Mouse (Mus musculus) midbrain, embryonic 16.5 days (tissue): ENCODE measurements around the gene Anapc11. TPM values are rescaled to one million over a fixed set of nuclear protein-coding genes. Genes with fewer than 3 reads are reported as not detected.

ENCODE experiments used
- ATAC-seq: fragments of 200-750 bp; cut with Nextera tagmentation; 2 replicates; pipeline ENCODE4 v1.8.0; 2017; ENCODE audit warnings: moderate TSS enrichment
- H3K27ac ChIP-seq: fragments of 300-500 bp; sonication (generic); 2 replicates; pipeline ENCODE4 v1.5.1; 2014; ENCODE audit warnings: mild to moderate bottlenecking, low read length, mixed read lengths
- H3K27me3 ChIP-seq: fragments of 300-500 bp; sonication (generic); 2 replicates; pipeline ENCODE4 v1.6.1; 2014; ENCODE audit warnings: low read depth, low read length, mixed read lengths; ENCODE audit not compliant: control insufficient read depth, insufficient read depth
- H3K36me3 ChIP-seq: fragments of 300-500 bp; sonication (generic); 2 replicates; pipeline ENCODE4 v1.6.1; 2014; ENCODE audit warnings: mild to moderate bottlenecking, low read length, moderate library complexity, mixed read lengths; ENCODE audit not compliant: control insufficient read depth, insufficient read depth
- H3K4me1 ChIP-seq: fragments of 300-500 bp; sonication (generic); 2 replicates; pipeline ENCODE4 v1.6.1; 2014; ENCODE audit warnings: mild to moderate bottlenecking, low read length, mixed read lengths; ENCODE audit not compliant: control insufficient read depth, insufficient read depth
- H3K4me2 ChIP-seq: fragments of 300-500 bp; sonication (generic); 2 replicates; pipeline ENCODE4 v1.6.1; 2014; ENCODE audit warnings: mild to moderate bottlenecking, low read length, mixed read lengths
- H3K4me3 ChIP-seq: fragments of 300-500 bp; sonication (generic); 2 replicates; pipeline ENCODE4 v1.5.1; 2014; ENCODE audit warnings: low read depth, mild to moderate bottlenecking, low read length, moderate library complexity, mixed read lengths
- H3K9ac ChIP-seq: fragments of 300-500 bp; sonication (generic); 2 replicates; pipeline ENCODE4 v1.6.1; 2014; ENCODE audit warnings: low read depth, low read length, mixed read lengths
- H3K9me3 ChIP-seq: fragments of 300-500 bp; sonication (generic); replicated peaks from 2 replicates; pipeline ENCODE4 v1.6.1; 2014; ENCODE audit warnings: mild to moderate bottlenecking, low read length, mixed read lengths; ENCODE audit not compliant: control insufficient read depth, poor library complexity, severe bottlenecking
- WGBS: fragments of 180-500 bp; shearing (Covaris S2); extraction: QIAGEN DNeasy Blood & Tissue Kit; methylation state at CpG from one replicate; pipeline ENCODE4 v1.1.7; 2014; 5-methylcytosine and 5-hydroxymethylcytosine counted together
- polyA plus RNA-seq: library from polyadenylated mRNA; unstranded; fragments of >200 nt; fragmentation: Nextera tagmentation; extraction: Ambion mirVana; gene quantifications from 2 replicates; pipeline ENCODE4 v1.2.1, GENCODE M21; 2015

The Anapc11 gene
- polyA plus RNA-seq, 1 experiment from 2014 or later = 196 TPM

DNA sequence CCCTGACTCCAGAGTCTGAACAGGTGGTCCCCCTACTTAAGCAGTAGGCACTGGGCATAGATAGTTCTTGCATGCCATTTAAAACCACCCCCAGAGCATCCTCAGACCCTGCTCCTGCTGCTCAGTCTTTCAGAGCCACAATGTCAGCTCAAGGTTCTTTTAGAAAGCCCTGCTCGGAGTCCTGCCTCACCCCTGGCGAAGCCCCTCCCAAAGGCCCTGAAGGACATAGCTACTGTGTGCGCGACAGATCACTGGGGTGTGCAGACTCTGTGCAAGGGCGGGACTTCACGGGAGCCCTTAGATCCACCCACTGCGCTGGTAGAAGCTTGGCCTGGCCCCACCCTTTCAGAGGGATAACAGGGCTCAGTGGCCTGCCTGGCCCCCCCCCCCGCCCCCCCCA, 11.0 kb downstream of the Anapc11 start:
- ATAC-seq = 0 out of 2 replicates have a peak, but pooled peaks have one; percentile 36
- peak overlapping the region; percentile 38; the same call in 1 of the 2 replicates for H3K9ac ChIP-seq
- no peaks in the 10 kb centered on the region; the same call in 1 of the 2 replicates for H3K27me3 ChIP-seq
- peaks cover 31% of the 10 kb centered on the region; the same call in 1 of the 2 replicates for H3K36me3 ChIP-seq
- peaks cover 6% of the 10 kb centered on the region; the same call in 1 of the 2 replicates for H3K4me1 ChIP-seq
- H3K9me3 ChIP-seq = no peaks in the 10 kb centered on the region
- no peak overlapping the region for H3K4me2 ChIP-seq
- WGBS = 44% methylated on average over 7 of the region's 8 CpGs
- H3K4me3 ChIP-seq = no peak overlapping the region
- H3K27ac ChIP-seq = no peak overlapping the region

DNA sequence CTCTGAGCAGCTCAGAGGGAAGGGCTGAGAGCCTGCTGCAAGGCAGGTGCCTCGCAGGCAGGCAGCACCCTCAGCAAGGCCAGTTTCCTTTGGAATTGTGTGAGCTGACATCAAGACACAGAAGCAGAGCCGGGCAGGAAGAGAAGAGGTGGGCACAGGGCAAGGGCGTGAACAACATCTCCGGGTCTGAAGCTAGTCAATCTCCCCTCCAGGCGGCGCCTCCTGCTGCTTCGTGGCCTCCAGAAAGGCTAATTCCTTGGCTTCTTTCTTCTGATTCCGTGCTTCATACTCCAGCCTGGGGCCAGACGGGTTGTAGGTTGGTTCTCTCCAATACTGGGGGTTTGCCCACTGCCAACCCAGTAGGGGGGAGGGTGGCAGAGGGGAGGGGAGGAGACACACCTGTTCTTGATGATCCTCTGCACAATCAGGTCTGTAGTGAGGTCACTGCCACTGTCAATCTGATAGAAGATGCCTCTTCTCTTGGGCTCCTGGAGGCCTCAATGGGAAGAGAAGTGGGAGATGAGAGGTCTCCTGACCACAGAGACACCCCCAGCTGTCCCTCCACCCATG, 12.3 kb downstream of the Anapc11 start:
- Histone ChIP-seq H3K4me1 (peaks cover 6% of the 10 kb centered on the region; the same call in 1 of the 2 replicates), H3K4me3 (no peak overlapping the region), H3K9me3 (no peaks in the 10 kb centered on the region), H3K27ac (no peak overlapping the region), H3K27me3 (no peaks in the 10 kb centered on the region; the same call in 1 of the 2 replicates), H3K4me2 (no peak overlapping the region), H3K36me3 (peaks cover 28% of the 10 kb centered on the region; the same call in 1 of the 2 replicates), H3K9ac (no peak overlapping the region)
- no peak for ATAC-seq
- WGBS = 79% methylated on average over 9 of the region's 9 CpGs

DNA sequence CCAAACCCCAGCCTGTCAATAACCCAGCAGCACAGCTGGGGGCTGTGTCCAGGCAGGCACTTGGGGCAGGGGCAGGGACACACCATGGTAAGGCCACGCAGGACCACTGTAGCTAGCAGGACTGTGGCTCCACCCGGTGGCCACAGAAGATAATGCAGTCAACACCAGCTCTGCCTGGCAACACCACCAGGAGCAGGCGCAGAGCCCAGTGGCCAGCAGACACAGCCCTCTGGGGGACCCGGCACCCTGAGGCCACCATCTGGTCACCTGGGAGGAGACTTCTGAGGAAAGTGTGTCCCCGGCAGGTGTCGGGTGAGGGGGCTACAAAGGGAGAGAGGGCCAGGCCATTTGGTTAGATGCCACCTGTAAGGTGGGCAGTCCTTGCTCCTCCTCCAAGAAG, 14.5 kb downstream of the Anapc11 start:
- no peak overlapping the region for H3K4me2 ChIP-seq
- no peak overlapping the region for H3K4me3 ChIP-seq
- H3K27me3 ChIP-seq = no peaks in the 10 kb centered on the region; the same call in 1 of the 2 replicates
- H3K9ac ChIP-seq = no peak overlapping the region
- ATAC-seq = no peak
- H3K9me3 ChIP-seq = no peaks in the 10 kb centered on the region
- WGBS = 47% methylated on average over 6 of the region's 6 CpGs
- peaks cover 22% of the 10 kb centered on the region for H3K4me1 ChIP-seq
- peaks cover 31% of the 10 kb centered on the region; the same call in 1 of the 2 replicates for H3K36me3 ChIP-seq
- no peak overlapping the region for H3K27ac ChIP-seq

DNA sequence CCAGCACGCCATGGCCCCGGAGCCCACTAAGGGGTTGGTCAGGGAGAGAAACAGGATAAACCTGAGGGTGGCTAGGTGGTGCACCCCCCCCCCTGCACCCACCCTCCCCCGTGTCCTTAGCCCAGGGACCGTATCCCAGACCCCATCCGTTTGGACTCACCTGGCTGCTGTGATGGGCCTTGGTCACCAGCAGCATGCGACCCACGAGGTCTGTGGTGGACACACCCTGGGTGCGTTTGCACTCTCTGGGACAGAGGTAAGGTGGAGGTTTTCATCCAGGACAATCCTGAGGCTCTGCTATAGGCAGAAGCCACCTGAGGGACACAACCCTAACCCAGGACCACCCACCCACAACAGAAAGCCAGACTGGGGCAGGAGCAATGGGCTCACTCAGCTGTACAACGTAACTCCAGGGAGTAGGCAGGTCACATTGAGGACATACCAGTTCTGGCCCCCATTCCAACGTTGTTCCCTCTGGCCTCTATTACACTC, 15.3 kb downstream of the Anapc11 start:
- ATAC-seq = no peak
- Histone ChIP-seq H3K4me2 (no peak overlapping the region), H3K27me3 (no peaks in the 10 kb centered on the region; the same call in 1 of the 2 replicates), H3K9me3 (no peaks in the 10 kb centered on the region), H3K4me3 (no peak overlapping the region), H3K4me1 (peaks cover 23% of the 10 kb centered on the region), H3K36me3 (peaks cover 37% of the 10 kb centered on the region), H3K9ac (no peak overlapping the region), H3K27ac (no peak overlapping the region)
- 90% methylated on average over 9 of the region's 10 CpGs for WGBS

DNA sequence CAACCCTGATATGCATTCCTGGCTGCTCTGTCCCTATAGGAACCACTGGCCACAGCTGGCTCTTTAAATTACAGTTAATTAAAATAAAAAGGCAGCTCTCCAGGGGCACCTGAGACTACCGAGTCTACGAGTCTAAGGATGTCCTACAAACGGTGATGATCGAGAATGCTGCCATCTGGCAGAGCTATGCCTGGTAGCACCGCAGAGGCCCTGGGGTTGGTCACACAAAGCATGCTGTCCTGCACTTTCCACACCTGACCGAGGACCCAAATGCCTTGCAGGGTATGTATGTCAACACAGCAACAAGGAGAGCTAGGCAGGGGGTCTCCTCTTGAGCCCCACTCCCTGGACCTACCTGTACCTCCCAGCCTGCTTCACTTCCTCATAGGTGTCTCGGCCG, 15.8 kb downstream of the Anapc11 start:
- H3K36me3 ChIP-seq = peaks cover 42% of the 10 kb centered on the region
- no peak overlapping the region for H3K4me2 ChIP-seq
- H3K27ac ChIP-seq = no peak overlapping the region
- no peaks in the 10 kb centered on the region; the same call in 1 of the 2 replicates for H3K27me3 ChIP-seq
- 85% methylated on average over 8 of the region's 8 CpGs for WGBS
- H3K4me3 ChIP-seq = no peak overlapping the region
- H3K9me3 ChIP-seq = no peaks in the 10 kb centered on the region
- no peak for ATAC-seq
- no peak overlapping the region for H3K9ac ChIP-seq
- H3K4me1 ChIP-seq = peaks cover 19% of the 10 kb centered on the region

DNA sequence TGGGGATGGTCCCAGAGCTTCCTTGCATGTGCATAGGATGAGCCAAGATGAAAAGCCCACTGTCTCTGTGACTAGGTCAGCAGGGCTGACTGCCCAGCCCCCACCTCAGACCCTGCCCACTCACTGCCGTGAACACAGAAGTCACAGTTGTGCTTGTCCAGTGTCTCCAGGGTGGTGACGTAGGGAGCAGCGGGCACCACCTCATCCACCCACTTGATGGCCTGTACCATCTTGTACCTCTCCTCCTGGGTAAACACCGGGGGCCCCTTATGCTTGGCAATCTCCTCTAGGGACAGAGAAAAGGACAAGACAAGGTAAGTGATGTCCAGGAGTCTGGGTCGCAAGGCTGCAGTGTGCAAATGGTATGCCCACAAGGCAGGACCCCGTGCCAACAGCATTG, 16.9 kb downstream of the Anapc11 start:
- Histone ChIP-seq H3K4me2 (no peak overlapping the region), H3K9me3 (no peaks in the 10 kb centered on the region), H3K27ac (no peak overlapping the region), H3K4me1 (peaks cover 19% of the 10 kb centered on the region), H3K27me3 (no peaks in the 10 kb centered on the region), H3K9ac (no peak overlapping the region), H3K4me3 (no peak overlapping the region), H3K36me3 (peaks cover 44% of the 10 kb centered on the region)
- ATAC-seq = no peak
- 94% methylated on average over 6 of the region's 6 CpGs for WGBS

DNA sequence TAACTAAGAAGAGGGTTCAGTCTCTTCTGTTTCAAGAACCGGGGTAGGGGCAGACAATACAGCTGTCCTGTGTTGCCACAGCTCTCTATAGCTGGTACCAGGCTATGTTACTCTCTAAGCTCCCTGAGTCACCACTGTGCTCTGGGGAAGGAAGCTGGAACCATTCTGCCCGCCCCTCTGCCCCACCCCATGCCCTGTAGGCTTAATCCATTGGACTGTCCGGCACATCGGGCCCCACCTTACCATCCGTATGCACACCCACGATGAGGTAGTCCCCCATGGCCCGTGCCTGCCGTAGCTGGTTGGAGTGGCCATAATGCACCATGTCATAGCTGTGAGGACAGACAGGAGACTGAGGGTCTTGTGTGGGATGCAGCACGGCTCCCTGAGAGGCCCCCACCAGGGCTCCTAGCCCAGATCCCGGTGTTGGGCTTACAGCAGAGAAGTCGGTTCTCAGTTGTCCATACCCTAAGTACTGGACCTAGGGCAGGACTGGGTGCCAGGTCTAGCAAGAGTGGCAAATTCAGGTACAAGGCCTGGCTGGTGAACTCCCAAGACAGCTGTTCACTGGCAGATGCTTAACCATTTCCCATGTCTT, 17.5 kb downstream of the Anapc11 start:
- H3K4me1 ChIP-seq = peaks cover 19% of the 10 kb centered on the region
- ATAC-seq = no peak
- peak overlapping the region; percentile 94; the same call in 1 of the 2 replicates for H3K4me2 ChIP-seq
- no peak overlapping the region for H3K27ac ChIP-seq
- H3K27me3 ChIP-seq = no peaks in the 10 kb centered on the region
- WGBS = 91% methylated on average over 11 of the region's 11 CpGs
- H3K4me3 ChIP-seq = no peak overlapping the region
- H3K9ac ChIP-seq = peak overlapping the region; percentile 25; the same call in 1 of the 2 replicates
- peaks cover 44% of the 10 kb centered on the region for H3K36me3 ChIP-seq
- no peaks in the 10 kb centered on the region for H3K9me3 ChIP-seq

DNA sequence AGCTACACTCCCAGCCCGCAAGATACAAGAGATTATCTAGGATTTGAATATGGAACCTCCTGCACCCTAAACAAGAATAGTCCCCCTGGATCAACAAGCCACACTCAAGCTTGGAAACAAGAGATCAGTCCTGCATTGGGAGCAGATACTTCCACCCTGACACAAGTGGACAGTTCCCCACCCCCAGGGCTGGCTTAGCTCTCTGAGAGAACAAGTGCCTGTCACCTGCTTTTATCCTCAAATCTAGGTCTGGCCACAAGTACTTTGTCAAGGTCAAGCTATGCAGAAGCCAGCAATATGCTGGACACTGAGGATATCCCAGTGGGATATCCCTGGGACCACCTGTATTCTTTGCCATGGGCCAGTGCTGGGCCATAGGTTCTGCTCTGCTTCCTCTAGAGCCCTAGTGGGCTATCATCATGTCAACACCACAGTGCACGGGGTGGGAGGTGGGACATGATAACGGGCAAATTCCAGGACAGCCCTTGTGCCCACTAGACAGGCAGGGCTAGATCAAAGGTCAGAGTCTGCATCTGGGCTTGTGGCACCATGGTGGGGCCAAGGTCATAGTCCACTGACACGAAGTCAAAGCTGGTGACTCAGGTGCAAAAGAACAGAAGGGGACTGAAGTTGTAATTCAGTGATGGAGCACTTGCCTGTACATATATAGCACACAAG, 18.5 kb downstream of the Anapc11 start:
- Histone ChIP-seq H3K27ac (peak overlapping the region; percentile 89), H3K4me2 (peak overlapping the region; percentile 94), H3K4me1 (peaks cover 19% of the 10 kb centered on the region), H3K4me3 (peak overlapping the region; percentile 80), H3K36me3 (peaks cover 46% of the 10 kb centered on the region), H3K9ac (peak overlapping the region; percentile 87), H3K9me3 (no peaks in the 10 kb centered on the region), H3K27me3 (no peaks in the 10 kb centered on the region)
- WGBS = 51% methylated on average over 4 of the region's 4 CpGs
- ATAC-seq = no peak
